Mouse (Mus musculus) right cerebral cortex, postnatal 14 days (tissue): ENCODE measurements around the gene Bcas3.

ENCODE experiments used
- DNase-seq: peaks from one replicate; pipeline ENCODE4 v3.0.0; 2022

Bcas3 gene

DNA sequence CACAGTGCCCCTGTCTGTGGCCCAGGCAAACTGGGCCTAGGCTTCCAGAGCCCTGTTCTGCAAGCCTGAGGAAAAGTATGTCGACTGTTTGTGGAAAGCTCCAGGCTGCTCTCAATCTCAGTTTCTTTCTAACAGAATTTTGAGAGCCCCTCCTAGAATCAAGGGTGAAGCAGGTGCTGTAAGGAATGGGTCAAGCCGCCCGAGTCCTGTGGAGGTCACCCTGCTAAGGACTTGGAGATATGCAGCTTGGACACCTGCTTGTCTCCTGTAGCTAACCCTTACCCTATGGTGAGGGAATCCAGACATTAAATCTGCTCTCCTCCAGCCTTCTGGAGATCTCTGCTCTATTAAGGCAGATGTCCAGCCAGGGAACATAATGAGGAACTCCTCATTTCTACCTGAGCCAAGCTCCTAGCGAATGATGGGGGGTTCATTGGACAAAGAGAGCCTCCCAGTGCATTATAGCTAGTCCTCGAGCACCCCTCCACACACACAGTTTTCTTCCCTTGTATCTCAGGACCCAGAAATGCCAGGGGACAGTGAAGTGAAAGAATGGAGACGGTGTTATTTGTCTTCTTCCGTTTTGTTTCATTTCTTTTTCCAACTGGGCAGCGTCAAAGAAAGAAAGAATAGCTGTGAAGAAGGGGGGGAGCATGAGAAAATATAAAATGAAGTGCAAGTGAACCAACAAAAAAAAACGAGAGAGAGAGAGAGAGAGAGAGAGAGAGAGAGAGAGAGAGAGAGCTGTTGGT, 482.2 kb downstream of the Bcas3 start:
- no peak for DNase-seq

DNA sequence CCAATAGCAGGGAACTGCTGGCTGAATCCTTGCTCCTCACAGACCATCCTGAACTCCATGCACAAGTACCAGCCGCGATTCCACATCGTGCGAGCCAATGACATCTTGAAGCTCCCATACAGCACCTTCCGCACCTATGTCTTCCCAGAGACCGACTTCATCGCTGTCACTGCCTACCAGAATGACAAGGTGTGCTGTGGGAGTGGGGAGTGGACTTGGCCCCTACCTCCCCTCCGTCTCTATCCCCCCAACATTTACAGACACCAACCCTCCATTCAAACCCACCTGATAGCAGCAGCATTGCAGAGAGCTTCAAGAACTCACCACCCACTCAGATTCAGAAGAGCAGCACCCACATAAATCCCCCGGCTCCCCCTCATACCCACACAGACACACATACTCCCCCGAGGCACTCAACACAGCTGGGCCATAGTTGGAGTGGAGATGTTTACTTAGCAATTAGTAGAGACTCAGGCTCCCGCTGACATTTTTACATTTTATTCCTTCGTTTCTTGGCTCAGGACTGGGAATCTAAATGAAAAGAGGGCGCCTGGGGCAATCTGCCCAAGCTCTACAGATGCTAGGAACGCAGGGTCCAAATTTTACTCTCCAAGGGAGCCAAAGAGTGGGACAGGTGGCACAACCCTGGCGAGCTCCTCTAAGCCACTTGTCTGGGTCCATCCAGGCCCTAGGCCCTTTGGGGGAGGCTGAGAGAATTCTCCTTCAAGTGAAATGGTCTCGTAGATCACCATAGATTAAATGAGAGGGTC, 483.0 kb downstream of the Bcas3 start:
- no peak for DNase-seq

DNA sequence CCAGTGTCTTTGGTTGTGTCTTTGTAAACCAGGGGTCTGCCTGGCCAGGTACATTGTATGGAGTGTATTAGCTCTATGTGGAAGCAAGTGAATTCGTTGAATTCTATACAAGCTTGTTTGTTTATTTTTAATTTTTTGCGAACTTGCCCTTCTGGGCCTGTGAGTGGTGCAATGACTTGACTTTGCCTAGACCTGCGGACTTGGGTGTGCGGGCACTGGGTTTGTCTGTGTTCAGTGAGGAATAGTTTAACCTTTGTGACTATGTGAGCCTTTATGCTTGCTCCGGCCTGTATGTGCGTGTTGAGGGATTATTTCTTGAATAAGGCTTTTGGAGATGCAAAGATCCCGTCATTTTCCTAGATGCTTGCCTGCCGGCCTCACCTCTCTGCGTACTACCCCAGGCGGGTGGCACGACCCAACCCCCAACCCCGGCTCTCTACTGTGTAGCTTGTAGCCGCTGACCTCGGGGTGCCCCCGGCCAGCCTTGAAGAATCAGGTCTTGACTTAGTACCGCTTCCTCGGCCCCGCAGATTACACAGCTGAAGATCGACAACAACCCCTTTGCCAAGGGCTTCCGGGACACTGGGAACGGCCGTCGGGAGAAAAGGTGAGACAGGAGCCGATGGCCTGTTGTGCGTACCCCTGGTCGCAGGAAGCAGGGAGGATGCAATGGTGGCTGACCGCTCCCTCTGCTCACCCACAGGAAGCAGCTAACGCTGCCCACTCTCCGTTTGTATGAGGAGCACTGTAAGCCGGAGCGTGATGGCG, 483.7 kb downstream of the Bcas3 start:
- no peak for DNase-seq

DNA sequence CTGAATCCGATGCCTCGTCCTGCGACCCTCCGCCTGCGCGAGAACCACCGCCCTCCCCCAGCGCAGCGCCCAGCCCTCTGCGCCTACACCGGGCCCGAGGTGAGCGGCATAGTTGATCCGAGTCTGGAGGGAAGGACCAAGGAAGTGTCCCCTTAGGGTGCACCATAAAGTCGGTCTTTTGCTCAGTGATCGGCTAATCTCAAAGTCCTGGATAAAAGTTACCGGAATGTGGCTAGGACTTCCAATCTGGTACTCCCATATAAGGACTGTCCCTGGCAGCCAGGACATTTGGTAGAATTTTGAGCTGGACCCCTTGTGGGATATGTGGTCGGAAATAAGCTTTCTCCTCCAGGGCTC, 484.3 kb downstream of the Bcas3 start:
- DNase-seq: no peak

DNA sequence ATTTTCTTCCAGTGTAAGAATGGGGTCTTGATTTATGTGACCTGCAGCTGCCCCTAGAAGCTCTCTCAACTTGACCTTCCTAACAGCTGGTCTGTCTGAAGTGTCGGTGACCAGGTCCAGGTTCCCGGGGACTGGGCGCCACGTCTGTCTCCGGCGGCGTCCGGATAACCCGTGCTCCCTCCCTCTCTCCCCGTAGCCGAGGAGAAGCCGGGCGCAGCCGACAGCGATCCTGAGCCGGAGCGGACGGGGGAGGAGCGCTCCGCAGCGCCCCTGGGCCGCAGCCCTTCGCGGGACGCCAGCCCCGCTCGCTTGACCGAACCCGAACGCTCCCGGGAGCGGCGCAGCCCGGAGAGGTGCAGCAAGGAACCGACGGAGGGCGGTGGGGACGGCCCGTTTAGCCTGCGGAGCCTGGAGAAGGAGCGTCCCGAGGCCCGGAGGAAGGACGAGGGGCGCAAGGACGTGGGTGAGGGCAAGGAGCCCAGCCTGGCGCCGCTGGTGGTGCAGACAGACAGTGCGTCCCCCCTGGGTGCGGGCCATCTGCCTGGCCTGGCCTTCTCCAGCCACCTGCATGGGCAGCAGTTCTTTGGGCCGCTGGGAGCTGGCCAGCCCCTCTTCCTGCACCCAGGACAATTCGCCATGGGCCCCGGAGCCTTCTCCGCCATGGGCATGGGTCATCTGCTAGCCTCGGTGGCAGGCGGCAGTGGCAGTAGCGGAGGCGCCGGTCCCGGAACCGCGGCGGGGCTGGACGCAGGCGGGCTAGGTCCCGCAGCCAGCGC, 484.9 kb downstream of the Bcas3 start:
- no peak for DNase-seq

DNA sequence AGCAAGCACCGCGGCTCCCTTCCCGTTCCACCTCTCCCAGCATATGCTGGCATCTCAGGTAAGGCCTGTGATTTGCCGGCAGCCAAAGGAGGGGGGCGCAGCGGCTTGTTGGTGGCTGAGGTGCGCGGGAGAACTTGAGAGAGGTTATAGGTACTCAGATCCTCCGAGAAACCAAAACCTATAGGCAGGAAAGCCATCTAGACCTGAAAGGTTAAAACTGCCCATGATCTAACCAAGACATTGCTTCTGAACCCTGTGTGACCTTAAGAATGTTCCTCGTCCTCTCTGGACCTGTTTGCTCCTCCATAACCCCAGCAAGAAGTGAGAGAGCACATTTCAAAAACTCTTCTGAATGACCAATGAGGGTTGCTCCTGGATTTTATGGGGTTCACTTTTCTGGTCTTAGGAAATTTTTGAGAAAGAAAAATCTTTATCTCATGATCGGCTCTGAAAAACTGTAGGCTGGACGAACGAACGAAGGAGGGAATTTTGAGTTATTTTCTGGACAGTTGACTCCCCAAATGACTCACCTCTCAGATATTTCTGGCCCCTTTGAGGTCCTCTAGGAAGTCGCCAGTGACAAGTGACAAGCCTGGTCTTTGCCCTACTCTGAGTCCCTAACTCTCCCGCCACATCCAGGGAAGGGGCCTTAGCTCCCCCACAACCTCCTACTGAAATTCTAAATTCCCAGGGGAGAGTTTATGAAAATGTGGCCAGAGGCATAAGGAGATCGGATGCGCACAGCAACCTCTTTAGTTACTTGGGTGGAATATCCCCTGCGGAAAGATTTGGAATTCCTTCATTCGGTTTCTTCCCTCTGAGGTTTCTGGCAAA, 485.7 kb downstream of the Bcas3 start:
- DNase-seq: no peak

DNA sequence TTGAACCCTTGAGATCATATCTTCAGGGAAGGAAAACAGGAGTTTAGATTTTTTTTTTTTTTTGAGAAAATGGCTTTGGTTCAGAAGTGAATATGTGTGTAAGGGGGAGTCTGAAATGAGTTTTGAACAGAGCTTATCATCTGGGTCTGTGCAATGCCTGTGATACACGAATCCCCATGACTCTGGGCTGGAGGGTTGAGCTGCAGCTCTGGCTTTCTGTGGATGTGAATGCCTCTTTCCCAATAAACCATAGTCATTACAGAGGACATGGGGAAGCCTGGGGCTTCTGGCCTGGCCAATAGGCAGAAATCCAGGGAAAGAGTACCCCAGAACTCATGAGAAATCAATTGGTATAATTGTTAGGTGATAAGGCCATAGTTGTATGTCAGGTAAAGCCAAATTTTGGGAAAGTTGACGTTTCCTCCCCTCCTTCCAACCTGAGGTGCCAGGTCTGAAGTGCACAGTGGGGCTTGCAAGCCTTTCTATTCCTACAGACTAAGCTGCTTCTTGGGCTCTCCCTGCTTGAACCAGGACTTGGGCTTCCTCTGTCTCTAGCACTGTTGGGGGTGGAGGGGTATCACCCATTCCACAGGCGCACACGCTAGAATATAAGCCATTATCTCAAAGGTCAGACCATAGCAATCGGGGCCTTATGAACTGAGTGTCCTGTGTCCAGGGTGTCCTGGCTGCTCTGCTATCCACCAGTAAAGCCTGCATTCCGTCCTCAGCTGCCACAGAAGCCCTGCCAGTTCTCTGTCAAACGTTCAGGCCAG, 486.5 kb downstream of the Bcas3 start:
- DNase-seq: no peak

DNA sequence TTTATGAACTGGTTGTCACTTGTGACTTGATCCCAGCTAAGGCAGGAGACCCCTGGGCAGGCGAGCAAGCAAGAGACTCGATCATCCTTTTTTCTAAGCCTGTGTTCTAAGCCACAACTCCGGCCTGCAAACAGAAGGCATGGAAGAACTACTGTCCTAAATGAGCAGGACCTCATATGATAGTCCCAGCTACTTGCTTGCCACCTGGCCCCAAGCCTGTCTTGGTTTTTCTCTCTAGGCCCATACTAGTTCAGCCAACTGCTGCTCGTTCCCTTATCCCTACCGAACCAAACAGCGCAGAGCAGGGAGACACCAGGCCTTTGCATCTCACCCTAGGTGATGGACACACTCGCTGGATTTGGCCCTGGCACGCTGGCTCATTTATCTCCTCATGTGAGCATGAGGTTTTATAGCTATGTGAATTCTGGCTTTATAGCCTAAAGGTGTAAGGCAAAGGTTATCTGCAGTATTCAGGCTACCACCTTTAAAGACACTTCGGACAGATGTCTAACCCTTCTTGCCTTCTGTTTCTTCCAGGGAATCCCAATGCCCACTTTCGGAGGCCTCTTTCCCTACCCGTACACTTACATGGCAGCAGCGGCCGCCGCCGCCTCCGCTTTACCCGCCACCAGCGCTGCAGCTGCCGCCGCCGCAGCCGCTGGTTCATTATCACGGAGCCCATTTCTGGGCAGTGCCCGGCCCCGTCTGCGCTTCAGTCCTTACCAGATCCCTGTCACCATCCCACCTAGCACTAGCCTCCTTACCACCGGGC, 487.2 kb downstream of the Bcas3 start:
- no peak for DNase-seq

DNA sequence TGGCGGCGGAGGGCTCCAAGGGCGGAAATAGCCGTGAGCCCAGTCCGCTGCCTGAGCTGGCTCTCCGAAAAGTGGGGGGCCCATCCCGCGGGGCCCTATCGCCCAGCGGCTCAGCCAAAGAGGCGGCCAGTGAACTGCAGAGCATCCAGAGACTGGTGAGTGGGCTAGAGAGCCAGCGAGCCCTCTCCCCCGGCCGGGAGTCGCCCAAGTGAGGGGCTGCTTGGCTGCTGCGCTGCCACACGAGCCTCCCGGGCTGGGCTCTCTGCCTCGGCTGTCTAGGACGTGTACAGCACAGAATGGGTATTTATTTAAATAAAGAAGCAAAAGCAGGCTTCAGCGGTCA, 487.8 kb downstream of the Bcas3 start:
- DNase-seq: no peak

DNA sequence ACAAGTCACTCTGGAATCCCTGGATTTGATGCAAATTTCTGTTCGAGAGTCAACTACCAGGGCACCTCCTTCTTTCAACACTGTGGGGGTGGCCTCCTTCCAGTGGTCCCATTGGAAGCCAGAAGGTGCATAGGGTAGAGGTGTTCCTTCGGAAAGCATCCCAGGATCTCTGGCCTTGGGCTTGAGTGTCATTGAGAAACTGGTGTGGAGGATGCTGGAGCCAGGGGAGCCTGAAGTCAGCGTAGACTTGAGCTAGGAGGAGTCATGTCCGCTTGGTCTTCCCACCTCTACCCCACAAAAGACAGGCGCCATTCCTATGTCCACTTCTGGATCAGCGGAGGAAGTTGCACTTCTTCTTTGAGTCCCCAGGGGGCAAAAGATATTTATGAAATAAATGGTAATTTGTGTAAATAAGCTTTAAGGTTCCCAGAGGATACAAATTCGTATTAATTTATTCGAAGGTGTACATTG, 488.3 kb downstream of the Bcas3 start:
- no peak for DNase-seq

DNA sequence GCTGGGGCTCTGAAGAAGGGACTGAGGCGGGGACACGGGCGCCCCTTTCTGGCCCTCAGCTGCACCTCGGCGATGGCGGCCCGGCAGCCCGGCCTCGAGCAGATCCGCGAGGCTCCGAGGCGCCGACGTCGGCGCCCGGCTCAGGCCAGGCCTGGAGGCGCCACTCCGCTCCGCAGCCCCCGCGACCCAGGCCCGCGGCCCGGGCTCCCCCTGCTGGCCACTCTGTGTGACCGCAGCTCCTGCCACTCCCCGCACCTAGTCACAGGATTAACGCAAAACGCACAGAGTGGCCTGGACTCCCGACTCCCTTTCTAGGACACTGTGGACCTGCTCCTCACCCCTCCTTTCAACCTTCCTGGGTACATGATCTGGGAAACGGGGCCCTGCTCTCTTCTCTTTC, 489.0 kb downstream of the Bcas3 start:
- peak; percentile 50 for DNase-seq

DNA sequence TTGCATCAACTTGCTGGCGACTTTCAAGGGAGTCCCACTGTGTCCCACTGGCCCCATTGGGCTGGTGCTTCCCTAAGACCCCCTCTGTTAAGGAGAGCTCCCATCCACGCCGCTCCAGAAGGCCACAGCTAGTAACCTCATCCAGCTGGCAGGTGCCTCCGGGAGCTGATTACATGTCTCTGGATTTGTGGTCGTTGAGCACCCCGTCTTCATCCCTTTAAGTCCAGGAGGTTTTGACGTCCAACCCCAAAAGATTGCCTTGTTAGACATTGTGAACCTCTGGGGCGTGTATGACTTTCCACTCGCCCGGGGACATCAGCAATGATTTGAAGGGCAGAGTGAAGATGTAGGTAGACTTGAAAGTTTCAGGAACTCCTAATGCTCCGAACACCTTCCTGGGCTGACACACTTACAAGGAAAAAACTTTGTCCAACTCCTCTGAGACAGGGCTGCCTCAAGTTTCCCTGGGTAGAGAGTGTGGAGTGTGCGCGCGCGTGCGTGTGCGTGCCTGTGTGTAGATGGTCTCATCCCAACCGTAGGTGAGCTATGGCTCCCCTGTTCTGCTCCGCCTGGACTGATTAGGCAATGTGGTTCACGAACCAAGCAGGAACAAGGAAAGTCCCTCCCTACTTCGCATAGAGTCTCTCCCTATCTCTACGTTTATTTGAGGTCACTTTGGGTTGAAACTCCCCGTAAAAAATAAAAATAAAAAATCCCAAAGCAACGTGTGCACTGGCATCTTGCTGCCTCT, 489.8 kb downstream of the Bcas3 start:
- DNase-seq: no peak

DNA sequence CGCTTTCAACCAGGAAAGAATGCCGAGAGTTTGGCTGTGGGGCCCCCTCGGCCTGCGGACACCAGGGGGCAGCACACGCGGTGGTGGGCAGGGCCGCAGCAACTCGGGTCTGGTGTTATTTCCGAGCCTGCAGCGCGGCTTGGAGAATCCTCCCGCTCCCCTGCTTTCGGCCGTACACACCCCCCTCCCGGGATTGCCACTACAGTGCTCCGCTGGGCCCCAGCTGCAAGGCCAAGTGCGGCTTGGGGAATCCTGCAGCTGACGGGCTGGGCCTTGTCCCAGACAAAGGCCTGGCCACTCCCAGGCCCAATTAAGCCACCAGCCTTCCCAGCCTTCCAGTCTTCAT, 490.4 kb downstream of the Bcas3 start:
- DNase-seq: peak; percentile 43

DNA sequence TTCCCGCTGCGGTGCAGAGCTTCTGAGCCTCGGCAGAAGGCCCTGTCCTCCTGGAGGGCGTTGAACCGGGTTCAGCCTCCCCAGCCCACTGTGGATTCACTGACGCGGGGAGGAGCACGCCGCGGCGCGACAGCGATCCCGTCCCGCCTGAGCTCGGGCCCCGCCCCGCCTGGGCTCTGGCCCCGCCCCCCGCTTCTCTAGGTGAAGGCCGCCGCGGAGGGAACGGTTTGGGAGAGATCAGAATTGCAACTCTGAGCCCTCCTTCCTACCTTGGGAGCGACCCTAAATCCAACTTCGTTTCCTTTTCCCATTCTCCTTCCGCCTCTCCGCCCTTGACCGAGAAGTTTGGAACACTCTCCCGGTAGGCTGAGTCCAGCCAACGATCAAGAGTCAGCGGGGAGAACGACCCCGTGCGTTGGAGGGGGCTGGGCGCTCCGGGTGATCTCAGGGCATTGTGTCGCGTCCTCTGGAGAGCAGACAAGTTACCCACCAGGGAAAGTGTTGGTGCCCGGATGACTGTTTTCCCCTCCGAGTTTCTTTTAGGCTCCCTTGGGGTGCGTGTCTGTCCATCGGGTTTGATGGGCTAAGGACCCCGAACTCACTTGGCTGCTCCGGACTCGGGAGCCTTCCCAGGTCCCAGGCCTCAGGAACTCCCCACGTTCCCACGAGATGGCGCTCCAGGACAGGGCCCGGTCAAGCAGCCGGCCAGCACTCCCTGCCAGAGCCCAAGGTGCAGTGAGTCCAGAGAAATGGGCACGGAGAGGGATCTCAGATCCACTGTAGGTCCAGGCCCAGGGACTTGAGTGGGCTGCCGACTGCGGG, 491.4 kb downstream of the Bcas3 start:
- DNase-seq: peak; percentile 83

DNA sequence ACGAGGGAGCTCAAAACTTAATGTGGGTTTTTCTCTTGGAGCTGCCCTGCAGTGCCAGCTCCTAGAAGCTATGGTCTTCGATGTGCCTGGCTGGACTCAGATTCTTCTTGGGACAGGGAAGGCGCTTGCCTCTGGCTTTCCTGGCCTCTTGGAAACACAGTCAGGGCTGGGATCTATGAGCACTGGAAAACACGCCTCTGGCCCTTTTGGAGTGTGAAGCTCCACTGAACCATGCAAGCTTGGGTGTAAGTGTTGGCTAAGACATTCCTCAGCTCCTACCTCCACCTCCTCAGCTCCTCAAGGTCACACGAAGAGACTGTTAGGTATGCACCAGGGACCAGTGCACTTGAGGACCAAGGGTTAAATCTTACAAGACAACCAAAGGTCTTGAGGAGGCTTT, 492.0 kb downstream of the Bcas3 start:
- DNase-seq: no peak

DNA sequence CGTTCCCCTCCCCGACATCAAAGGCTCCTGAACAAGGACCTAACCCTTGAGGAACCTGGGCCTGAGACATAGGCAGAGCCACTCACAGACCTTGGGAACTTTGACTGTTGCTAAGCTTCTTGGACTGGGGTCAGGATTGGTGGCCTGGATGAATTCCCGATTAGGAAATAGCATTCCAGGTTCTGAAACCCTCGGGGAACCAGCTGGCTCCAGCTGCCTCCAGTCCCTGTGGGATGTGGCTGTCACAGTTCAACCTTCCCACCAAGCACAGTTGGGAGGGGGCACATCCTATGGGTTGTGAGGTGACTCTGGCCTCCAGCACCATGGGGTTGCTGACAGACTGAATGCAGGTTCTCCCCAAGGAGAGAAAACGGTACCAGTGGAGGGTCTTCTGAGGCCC, 493.0 kb downstream of the Bcas3 start:
- no peak for DNase-seq

DNA sequence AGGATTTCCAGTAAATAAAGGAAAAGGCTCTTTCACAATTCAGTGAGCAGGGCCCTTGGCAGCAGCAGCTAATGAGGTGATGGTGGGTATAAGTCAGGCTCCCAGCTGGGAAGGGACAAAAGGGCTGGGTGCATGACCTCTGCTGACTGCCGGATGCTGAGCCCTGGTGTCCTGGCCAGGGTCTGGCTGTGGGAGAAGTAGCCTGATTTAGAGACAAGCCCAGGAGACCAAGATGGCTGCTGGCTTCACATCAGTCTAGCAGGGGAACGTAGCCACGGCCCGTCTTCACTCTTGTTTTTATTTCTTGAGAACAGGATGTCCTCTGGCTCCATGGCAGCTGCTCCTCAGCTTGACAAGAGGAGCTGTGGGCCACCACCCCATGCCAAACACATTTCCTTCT, 493.5 kb downstream of the Bcas3 start:
- no peak for DNase-seq

DNA sequence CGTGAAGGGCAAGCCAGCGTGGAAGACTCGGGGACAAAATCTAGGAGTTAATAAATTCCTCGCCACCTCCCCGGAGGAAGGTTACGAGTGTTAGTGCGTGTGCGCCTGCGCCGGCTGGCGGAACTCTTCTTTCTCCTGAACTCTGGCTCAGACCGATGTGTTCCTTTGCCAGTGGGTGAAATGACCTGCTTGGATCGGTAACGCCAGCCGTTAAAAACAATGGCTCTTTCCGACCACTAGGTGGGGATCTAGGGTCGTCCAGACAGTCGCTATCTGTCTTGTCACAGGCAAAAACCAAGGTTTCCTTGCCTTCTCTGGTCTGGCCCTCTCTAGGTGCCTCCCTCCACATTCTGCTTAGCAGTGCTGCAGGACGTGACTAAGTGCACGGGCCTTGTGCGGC, 496.1 kb downstream of the Bcas3 start:
- no peak for DNase-seq

DNA sequence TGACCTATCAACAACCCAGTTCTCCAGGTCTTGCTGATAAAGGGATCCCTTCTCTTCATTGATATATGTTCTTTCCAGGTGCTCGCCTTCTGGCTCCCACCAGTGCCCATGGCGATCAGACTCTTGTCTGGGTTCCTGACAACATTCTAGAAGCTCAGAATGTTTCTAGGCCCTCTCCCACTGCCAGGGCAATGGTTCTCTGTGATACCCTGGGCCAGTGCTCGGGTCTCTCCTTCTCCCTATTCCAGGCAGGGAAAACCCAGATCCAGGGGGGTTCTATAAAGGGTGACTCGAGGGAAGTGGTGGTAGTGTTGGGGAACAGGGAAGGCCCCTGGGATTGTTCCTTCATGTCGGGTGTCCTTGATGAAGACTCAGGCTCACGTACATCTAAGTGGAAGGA, 497.3 kb downstream of the Bcas3 start, which contains the start of gene Gm11444:
TSS of gene Gm11444 (minus strand) at position 101 of the 400 bp plus-strand sequence.
- DNase-seq: no peak
